Mouse (Mus musculus) cortical plate, adult 2 months (tissue): ENCODE results near the gene Lgi1. TPM values are rescaled to one million over a fixed set of nuclear protein-coding genes. Genes with fewer than 3 reads are reported as not detected.

Experiments used
- H3K27ac ChIP-seq: fragments of 200-500 bp; 2 replicates; pipeline ENCODE4 v1.5.1; 2012; ENCODE audit warnings: low read length, control low read depth, inconsistent platforms; ENCODE audit not compliant: insufficient read depth
- H3K4me1 ChIP-seq: fragments of 200-500 bp; 2 replicates; pipeline ENCODE4 v1.6.1; 2011; ENCODE audit warnings: low read length; ENCODE audit not compliant: control insufficient read depth, insufficient read depth
- H3K4me3 ChIP-seq: fragments of 200-500 bp; 2 replicates; pipeline ENCODE4 v1.5.1; 2011; ENCODE audit warnings: mild to moderate bottlenecking, low read length, control low read depth; ENCODE audit not compliant: insufficient read depth
- CTCF ChIP-seq: fragments of 200-500 bp; IDR thresholded peaks from 2 replicates; pipeline ENCODE4 v1.5.1; 2011; ENCODE audit warnings: mild to moderate bottlenecking, control low read depth, low read length; ENCODE audit not compliant: insufficient read depth; ENCODE audit errors: extremely low read depth
- POLR2A ChIP-seq: fragments of 200-500 bp; IDR thresholded peaks from 2 replicates; pipeline ENCODE4 v1.6.1; 2011; ENCODE audit warnings: mild to moderate bottlenecking, low read length, control low read depth; ENCODE audit not compliant: insufficient read depth; ENCODE audit errors: extremely low read depth
- polyA plus RNA-seq: library from polyadenylated mRNA; depleted of rRNA; stranded (reverse); fragments of >200 nt; gene quantifications from 2 replicates; pipeline ENCODE4 v1.2.3, GENCODE M21; 2012

The Lgi1 gene
- polyA plus RNA-seq, 1 experiment = 80.9 TPM

DNA sequence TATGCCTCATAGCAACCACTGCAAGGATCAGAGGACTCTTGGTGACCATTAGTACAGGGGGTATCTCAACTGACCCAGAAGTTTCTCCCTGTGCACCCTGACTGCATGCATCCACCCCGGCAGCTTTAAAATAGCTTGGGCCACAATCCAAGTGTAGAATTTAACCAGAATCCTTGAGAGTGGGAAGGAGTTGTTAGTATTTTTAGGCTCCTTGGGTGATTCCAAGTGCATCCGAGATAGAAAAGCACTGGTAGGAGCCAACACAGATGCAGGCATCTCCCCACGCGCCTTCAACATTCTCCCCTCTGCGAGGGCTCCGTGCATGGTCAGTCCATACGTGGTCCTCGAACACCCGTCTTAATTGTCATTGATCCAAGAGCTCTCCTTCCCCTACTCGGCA lies 15.9 kb downstream of the Lgi1 start:
- H3K4me3 ChIP-seq = no peak overlapping the region
- H3K4me1 ChIP-seq = peaks cover 23% of the 10 kb centered on the region
- no peak overlapping the region for H3K27ac ChIP-seq
- no peak for TF ChIP-seq CTCF
- no peak for TF ChIP-seq POLR2A

DNA sequence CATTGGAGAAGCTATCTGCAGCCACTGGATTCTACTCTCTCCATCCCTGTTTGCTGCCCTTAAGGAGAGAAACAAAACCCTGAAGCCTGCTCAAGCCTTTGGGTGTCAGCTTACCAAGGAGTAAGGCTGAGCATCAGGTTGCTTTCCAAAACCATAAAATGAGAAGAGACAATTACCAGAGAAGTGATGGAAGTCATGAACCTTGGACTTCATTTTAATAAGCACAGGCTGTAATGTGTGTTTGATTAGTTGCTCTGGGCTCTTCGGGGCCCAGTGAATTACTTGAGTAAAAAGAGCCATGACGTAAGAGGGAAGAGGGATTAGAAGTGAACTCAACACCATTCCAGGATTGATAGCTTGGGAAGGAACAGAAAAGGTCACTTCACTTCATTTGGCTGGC lies 18.1 kb downstream of the Lgi1 start:
- Histone ChIP-seq H3K27ac (no peak overlapping the region), H3K4me1 (peaks cover 11% of the 10 kb centered on the region), H3K4me3 (no peak overlapping the region)
- TF ChIP-seq CTCF (no peak), POLR2A (no peak)

DNA sequence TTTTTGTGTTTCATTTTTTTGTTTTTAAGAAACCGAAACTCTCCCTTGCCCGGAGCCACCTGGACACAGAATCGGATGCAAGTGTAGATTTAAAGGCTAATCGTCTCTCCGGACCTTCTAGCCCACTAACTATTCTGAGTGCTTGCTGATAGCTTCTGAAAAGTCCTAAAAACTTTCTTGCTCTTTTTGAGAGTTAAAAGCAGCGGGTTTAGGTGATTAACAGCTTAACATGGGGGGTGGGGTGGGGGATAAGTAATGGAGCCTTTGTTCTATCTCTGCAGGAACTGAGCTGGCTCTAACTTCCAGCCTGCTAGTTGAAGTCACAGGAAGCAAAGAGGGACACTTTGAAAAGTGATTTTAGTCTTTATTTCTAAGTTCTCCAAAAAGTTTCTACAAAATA lies 24.2 kb downstream of the Lgi1 start:
- peaks cover 2% of the 10 kb centered on the region for H3K4me1 ChIP-seq
- H3K27ac ChIP-seq = no peak overlapping the region
- H3K4me3 ChIP-seq = no peak overlapping the region
- TF ChIP-seq POLR2A (no peak), CTCF (no peak)

DNA sequence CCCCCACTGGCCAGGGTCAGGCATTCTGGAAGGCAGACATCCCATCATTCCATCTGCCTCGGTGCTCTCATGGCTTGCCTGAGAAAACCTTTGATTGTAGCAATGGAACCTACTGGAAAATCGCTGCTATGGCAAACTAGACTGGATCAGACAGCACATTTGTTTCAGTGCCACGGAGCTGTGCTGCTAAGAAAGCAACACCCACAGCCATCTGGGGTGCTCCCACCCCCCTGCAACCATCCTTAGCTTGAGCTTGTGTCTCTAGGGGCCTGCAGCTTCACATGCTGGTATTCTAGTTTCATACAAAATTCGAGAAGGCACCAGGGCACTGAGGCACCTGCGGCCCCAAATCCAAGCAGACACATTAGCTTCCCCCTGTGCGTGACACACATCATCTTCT lies 27.1 kb downstream of the Lgi1 start:
- H3K4me3 ChIP-seq = no peak overlapping the region
- no peak overlapping the region for H3K27ac ChIP-seq
- peaks cover 2% of the 10 kb centered on the region for H3K4me1 ChIP-seq
- no peak for TF ChIP-seq POLR2A
- TF ChIP-seq CTCF = no peak

DNA sequence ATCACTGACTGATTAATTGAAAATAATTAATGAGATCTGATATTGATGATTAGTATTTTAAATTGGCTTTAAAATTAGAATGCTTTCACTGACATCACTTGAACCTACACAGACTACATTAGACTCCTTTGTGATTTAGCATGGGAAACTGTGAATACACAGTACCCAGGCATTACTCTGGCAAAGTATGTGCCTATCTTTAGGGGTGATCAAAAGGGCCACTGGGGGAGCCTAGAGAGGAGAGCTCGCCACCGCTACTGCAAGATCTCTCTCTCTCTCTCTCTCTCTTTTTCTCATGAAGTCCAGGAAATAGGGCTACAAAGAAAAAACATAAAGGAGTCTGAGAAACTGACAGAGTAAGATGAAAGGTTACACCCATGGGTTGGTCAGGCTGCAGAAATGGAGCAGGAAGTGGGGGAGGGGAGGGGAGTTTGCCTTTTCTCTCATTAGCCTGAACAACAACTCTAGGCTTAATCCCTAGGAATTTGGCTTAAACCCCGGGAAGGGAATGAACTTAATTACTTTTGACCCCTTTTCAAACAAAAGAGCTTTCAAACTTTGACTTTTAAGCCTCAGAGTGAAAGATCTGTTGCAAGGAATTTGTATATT lies 33.8 kb downstream of the Lgi1 start:
- Histone ChIP-seq H3K4me1 (no peaks in the 10 kb centered on the region), H3K4me3 (no peak overlapping the region), H3K27ac (no peak overlapping the region)
- TF ChIP-seq POLR2A = no peak
- TF ChIP-seq CTCF = no peak

DNA sequence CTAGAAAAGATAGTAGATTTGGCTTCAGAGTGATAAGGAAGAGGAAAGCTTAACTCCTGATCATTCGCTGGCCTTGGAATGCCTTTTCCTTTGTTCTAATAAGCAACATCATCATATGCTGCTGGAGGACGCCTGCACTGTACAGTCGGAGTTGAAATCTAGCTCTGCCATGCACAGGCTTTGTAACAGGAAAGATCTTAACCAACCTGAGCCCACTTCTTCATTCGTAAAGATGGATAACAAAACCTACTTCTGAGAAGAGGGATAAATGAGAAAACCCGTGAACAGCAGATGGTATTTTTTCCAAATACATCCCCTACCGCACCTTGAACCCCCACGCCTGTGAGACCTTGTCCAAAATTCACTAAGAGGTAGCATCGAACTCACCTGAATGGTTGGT lies 43.8 kb downstream of the Lgi1 start:
- Histone ChIP-seq H3K27ac (no peak overlapping the region), H3K4me1 (peaks cover 2% of the 10 kb centered on the region; the same call in 1 of the 2 replicates), H3K4me3 (no peak overlapping the region)
- TF ChIP-seq CTCF = no peak
- no peak for TF ChIP-seq POLR2A

DNA sequence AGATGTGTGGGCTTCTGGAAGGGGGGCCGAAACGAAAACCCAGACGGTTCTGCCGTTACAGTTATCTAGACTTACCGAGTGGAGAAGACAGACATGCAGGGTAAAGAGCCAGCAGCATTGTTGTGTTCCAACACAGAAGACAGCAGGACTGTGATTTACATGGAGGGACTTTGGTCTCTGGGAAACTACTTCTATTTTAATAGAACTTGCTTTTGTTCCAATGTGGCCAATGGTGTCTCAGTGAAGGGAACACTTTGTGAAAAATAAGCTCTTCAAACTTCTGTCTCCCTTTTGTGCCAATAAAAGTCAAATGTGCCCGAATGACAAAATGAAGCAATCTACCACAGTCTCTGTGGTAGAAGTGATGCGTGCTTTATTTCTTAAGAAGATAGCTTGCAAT lies 50.8 kb downstream of the Lgi1 start:
- 0 out of 2 replicates have a peak, but pooled peaks cover 1% of the 10 kb centered on the region for H3K4me1 ChIP-seq
- no peak for TF ChIP-seq POLR2A
- TF ChIP-seq CTCF = no peak
- H3K4me3 ChIP-seq = no peak overlapping the region
- H3K27ac ChIP-seq = no peak overlapping the region

DNA sequence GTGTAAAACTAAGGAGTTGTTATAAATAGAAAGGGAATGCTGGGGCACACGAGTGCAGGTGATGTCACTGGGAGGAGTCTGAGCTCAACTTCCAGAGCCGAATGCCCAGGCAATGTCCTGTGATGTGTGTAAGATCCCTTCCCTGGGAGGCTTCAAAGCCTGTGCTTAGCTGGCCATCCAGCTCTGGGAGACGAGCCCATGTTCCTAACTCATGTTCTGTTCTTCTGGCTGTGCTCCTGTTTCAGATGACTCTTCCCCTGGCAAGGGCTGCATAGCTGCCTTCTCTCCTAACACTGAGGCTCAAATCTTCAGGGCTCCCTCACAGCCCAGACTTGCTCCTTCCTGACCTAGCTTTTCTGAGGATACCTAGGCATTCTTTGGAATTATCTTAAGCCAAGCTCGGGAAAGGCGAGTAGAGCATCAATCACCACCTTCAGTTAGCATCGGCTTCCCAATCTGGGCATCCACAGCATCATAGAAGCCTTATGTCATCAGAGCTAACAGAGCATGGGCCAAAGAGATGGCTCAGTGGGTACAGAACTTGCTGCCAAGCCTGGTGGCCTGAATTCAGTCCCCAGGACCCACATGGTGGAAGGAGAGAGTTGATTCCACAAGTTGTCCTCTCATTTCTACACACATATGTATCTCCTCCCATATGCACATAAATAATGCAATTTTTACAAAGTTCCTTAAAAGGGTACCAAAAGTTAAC lies 52.4 kb downstream of the Lgi1 start:
- Histone ChIP-seq H3K4me1 (0 out of 2 replicates have a peak, but pooled peaks cover 1% of the 10 kb centered on the region), H3K27ac (no peak overlapping the region), H3K4me3 (no peak overlapping the region)
- TF ChIP-seq CTCF = no peak
- TF ChIP-seq POLR2A = no peak

DNA sequence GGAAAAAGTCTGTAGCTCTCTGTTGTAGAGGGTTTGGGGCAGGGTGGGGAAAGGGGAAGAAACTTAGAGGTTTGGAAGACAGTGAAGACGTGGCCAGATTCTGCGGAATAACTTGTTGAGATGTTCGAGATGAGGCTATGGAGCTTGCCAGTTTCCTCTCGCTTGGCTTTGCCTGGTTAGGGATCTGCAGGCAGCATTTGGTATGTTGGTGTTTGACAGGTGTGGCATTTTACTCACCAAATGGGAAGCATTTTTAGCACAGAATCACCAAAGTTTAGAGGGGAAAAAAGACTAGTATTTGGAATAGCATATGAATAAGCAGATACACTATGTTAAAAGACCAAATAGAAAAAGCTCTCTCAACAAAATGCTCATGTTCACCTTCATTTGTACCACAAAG lies 54.0 kb downstream of the Lgi1 start:
- Histone ChIP-seq H3K27ac (no peak overlapping the region), H3K4me1 (peaks cover 1% of the 10 kb centered on the region; the same call in 1 of the 2 replicates)
- TF ChIP-seq POLR2A (no peak), CTCF (no peak)

DNA sequence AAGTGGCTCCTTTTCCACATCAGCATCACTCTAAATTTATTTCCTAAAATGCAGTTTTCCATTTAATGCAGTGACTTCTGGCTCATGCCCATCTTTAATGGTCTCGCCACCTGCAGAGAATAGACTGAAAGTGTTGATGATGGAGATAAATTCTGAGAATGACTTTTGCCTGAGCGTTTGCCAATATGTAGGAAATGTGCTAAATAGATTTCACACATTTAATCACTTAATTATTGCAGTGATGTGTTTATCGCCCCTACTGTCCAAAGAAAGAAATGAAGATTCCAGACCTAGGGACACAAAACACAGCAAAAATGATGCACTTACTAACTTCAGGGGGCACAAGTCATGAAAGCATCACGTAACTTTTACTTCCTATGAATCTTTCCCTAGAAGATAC lies 54.8 kb downstream of the Lgi1 start:
- Histone ChIP-seq H3K27ac (no peak overlapping the region), H3K4me3 (no peak overlapping the region), H3K4me1 (peaks cover 5% of the 10 kb centered on the region)
- no peak for TF ChIP-seq POLR2A
- no peak for TF ChIP-seq CTCF

More for the DNA sequence above, 54.0 kb downstream of the Lgi1 start:
- H3K4me3 ChIP-seq = no peak overlapping the region
